Mouse (Mus musculus) embryo, embryonic 10.5 days (tissue): ENCODE measurements around the gene Rsad2.
A peak's percentile ranks its signal among the peaks of the same experiment; 100 is the strongest.

Source experiments
- DNase-seq: peaks from one replicate; pipeline ENCODE4 v3.0.0-alpha.2; 2015; ENCODE audit warnings: low spot score

The Rsad2 gene

DNA sequence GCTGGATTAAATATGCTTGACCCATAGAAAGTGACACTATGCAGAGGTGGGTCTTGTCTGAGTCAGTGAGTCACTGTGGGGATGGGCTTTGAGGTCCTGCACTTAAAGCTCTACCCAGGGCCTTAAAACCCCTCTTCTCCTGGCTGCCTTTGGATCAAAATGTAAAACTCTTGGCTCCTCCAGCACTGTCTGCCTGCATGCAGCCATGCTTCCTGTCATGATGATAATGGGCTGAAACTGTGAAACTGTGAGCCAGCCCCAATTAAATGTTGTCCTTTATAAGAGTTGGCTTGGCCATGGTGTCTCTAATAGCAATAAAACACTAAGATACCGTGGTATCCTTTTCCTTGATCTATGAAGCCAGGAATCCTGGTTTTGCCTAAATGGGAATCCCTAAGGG is 55.0 kb downstream of the Rsad2 start:
- DNase-seq: no peak

DNA sequence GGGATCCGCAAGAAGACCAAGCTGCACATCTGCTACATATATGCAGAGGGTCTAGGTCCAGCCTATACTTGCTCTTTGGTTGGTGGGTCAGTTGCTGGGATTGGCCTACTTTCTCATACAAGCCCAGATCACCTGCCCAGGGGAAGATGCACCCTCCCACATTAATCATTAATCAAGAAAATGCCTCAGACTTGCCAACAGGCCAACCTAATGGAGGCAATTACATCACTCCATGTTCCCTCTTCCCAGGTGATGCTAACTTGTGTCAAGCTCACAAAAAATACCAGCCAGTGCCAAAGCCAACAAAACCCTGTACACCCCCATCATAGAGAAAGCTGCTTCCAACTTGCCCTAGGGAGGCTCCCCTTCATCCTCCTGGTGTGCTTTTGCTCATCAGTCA is 55.5 kb downstream of the Rsad2 start:
- DNase-seq: no peak

DNA sequence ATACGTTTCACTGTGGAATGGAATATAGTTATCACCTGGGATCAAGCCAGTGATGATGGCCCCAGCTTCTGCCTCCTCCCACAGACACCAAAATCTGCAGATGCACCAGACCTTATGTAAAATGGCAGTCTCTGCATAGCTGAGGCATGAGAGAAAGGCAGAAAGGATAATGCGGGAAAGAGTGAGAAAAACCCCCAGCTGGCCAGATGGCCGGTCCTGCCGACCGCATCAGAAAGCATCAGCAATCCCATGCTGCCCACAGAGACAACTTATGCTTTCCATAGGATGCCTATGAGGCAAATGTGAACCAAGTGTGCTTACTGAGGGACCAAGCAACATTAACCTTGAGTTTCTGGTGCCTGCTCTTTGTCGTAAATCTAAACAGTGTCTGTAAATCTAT is 56.9 kb downstream of the Rsad2 start:
- DNase-seq: no peak

DNA sequence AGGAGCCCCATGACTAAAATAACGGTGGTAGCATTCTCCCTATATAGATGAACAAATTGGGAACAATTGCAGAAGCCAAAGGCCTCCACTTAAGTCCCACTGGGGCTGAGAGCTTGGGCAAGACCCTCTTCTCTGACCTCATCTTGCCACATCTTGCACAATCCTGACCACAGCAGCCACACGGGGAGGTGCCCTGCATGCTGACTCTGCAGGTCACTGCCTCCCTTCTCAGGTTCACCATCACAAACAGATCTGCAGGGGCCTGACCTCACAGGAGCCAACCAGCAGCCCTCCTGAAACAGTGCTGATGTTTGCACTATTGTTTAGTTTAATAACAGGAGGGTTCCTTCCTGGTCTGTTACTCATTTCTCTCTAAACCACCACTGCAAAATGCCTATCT is 57.7 kb downstream of the Rsad2 start:
- peak; percentile 15 for DNase-seq

DNA sequence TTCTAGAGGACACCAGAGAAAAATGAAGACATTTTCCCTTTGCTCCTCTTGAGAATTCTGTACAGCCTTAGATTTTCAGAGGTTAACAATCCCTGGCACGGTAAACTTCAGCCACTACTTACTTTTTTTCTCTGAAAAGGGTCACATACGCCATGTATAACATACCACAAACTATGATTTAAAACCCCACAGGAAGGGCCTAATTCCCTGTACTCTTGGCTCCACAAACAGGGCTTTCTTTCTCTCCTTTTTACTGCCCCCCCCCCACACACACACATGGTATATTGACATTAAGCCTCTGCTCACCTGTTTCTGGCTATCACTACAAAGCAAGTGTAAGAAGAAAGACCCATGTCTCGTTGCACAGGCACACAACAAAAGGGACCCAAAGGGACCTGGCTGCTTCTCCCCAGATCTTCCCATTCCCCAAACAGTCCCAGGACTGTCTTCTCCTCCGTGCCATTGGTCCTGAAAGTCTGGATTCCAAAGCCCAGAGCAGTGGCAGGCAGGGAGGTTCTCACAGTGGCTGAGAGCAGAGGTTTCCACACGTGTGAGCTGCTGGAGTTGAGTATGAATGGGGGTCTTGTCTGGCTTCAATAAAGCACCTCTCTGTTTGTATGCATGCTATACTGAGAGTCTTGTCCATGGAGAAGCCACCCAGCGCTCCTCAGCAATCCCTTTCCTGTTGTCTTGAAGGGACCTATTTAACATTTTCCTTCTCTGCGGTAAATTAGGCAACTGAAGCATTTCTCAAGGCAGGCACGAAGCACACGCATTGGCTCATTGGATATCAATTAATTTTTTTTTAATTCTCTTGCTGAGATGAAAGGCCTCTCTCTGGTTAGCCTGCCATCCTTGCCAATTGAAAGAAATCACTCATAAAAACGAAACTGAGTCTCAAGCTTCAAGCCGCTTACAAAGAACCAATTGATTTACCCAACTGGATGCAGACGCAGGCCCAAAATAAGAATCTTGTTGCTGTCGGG is 61.5 kb downstream of the Rsad2 start:
- peak; percentile 35 for DNase-seq

DNA sequence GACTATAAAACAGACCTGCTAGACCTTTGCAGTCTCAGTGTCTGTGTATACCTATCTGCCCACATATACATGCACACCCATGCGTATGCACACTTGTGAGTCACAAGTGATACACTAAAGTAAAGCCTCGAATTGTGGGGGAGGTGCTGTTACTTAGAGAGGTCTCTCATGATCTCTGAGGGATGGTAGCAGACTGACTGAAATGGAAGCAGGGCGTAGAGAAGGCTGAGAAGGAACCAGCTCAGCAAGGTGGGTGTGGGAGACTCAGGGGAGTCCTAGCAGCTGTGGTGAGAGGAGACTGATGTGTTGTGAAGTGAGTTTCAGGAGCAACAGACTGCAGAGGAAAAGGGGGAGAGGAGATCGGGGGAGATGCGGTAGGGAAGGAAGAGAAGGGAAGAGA is 63.0 kb downstream of the Rsad2 start:
- no peak for DNase-seq
